Mouse (Mus musculus): ENCODE data around the gene Retreg1.

- no peak for TF ChIP-seq CTCF (IDR thresholded peaks at IDR 0.05; ENCODE audit: insufficient read depth, low read depth, low read length)
- TF ChIP-seq POLR2A (IDR thresholded peaks at IDR 0.05; ENCODE audit: insufficient read depth, low read depth, low read length) = no peak
These were observed 116.4 kb downstream of the Retreg1 start for GRCm38 (mm10) chr15:25959375-25959774.

Measured in olfactory bulb, adult 2 months (tissue).